Mouse (Mus musculus): ENCODE results near the gene Rd3l.
"Not testable (repeated sequence)": the region's sequence is repeated elsewhere in the genome, so short reads cannot be mapped to it uniquely, and the experiment has no call there.

Rd3l gene

GRCm38 (mm10) chr12:111963339-111963738 is 17.8 kb downstream of the Rd3l start:
- DNase-seq, result peak; percentile 64

- no peak for DNase-seq
Measured at GRCm38 (mm10) chr12:111958101-111958865, 22.8 kb downstream of the Rd3l start.

DNA sequence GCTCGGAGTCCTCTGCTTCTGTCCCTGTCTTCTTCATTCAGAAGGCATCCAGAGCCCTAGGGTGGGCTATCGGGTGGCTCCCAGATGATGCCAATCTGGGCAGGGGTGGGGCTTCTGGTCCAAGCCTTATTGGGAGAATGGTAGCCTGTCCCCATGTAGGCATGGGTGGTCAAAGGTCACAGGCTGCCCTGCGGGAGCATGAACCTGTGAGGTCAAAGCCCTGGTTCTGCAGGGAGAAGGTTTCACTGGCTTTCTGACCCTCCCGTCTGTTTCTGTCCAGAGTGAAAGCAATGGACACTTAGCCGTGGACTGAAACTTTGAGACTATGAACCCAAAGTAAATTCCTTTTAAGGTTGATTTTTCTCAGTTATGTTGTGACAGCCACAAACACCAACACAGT is 24.9 kb downstream of the Rd3l start:
- no peak for DNase-seq

DNA sequence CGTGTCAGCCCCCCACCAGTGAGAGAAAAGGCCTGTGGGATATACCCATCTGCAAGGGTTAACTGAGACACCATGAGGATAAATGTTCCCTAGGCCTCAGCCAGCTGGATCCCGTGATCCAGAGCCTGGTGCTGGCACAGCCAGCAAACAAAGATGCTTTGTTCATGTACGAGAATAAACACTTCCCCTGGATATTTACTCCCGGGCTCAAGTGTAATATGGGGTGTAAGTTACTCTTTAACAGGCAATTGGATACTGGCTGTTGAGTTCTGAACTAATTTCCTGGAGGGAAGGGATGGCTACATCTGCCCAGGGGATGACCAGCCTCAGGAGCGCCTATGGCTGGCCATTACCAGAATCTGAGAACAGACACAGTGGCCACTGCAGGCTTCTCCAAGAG is 29.4 kb downstream of the Rd3l start:
- no peak for DNase-seq

- DNase-seq, result no peak
Measured at GRCm38 (mm10) chr12:111950486-111950885, 30.6 kb downstream of the Rd3l start.

- DNase-seq, result peak; percentile 77
Measured at GRCm38 (mm10) chr12:111946716-111947115, 34.4 kb downstream of the Rd3l start.

- not testable (repeated sequence) for DNase-seq
Measured at GRCm38 (mm10) chr12:111945765-111946655, 35.1 kb downstream of the Rd3l start.

- peak; percentile 56 for DNase-seq
Measured at GRCm38 (mm10) chr12:111945115-111945514, 36.0 kb downstream of the Rd3l start.

GRCm38 (mm10) chr12:111944065-111944987 is 36.8 kb downstream of the Rd3l start:
- DNase-seq, result not testable (repeated sequence)

GRCm38 (mm10) chr12:111943421-111944064 is 37.6 kb downstream of the Rd3l start:
- no peak for DNase-seq

DNA sequence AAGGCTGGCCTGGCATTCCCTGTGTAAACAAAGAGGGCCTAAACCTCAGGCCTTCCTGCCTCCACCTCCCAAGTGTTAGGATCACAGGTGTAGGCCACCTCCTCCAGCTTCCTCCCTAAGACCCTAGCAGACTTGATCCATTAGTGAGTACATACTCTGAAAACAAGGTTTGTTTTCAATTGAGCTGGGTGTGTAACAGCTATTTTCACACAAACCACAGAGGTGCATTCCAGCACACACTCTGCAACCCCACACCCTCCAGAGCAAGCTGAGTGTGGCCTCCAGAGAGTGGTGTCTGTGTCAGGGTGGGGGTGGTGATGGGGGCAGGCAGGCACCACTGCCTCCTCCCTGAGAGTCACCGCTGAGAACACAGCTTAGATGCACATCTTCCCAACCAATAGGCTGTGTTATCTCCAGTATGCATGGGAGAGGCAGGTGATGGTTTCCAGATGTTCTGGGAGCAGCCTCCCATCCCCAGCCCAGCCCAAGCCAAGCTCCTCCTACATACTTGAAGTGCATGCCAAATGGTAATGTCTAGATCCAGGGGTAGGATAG is 42.4 kb downstream of the Rd3l start:
- DNase-seq, result no peak

GRCm38 (mm10) chr12:111936706-111937550 is 44.2 kb downstream of the Rd3l start:
- peak; percentile 93 for DNase-seq

DNA sequence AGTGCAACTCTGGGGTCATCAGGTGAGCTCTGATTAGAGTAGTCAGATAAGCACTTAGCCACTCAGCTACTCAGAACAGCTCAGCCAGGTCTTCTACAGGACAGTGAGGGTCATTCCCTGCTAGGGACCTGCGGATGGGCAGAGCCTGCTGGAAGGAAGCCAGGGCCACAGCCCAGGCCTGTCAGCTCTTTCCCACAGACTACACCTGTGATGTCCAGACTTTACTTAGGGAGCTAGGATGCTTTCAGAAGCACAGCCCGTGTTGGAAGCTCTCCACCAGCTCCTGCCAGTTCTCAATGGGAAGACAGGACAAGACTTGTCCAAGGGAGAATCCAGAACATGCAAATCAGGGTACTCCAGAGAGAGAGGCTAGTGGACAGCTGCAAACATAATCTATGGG is 47.1 kb downstream of the Rd3l start:
- DNase-seq, result no peak

DNA sequence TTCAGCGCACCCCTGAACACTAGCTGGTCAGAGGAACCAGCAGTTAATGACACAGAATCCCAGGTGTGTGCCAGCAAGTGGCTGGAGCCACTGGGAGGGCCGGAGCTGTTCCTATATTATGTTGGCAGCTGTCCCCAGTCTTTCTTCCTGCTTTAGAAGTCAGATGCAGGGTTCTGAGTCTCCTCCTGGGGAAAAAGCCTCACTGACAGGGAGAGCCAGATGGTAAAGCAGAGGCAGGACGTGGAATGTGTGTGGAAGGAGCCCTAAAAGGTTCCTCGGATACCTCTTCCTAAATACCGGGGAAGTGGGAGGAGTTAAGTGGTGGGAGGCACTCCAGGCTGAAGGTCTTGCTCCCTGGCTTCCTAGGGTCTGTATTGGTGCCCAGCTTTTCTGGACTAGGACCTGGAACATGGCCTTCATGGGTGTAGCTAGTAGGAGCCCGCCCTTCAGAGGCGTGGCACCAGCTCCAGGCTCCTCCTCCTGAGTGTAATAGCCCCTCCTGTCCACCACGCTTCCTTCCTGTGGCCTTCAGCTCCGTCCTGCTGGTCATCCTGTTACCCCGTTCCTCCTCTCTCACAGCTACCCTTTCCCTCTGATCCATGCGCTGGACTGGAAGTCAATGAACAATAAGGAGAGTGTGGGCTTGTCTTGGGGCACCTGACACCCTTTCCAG is 47.9 kb downstream of the Rd3l start:
- peak; percentile 85 for DNase-seq

- DNase-seq, result no peak
Measured at GRCm38 (mm10) chr12:111932513-111932912, 48.6 kb downstream of the Rd3l start.

DNA sequence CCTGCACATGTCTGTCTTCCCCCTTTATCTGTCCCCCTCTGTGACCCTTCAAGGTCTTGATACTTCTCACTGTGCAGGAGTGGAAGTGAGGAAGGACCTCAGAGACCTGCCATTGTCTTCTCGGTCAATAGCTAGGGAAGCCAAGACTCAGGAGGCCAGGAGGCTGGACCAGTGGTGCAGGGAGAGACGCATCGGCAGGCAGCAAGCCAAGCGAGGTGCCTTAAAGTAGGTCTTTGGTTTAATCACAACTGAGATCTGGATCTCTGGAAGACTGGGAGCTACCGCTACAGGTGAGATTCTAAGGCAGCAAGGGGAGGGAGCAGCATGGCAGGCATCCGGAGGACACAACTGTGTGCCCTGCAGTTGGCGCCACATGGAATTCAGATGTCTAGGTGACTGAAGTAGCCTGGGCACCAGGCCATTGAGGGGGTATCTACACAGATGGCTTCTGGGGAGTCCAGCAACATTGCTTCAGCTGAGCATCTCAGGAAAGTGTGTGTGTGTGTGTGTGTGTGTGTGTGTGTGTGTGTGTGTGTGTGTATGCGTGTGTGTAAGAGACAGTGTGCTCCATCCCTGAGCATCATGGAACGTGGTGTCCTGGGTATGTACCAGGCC is 49.6 kb downstream of the Rd3l start:
- DNase-seq, result no peak

Measured in kidney, adult 11 months (tissue).